Mouse (Mus musculus) hindbrain, embryonic 16.5 days (tissue): ENCODE results near the gene Mrpl48. TPM values are rescaled to one million over a fixed set of nuclear protein-coding genes. Genes with fewer than 3 reads are reported as not detected.
A peak's percentile ranks its signal among the peaks of the same experiment; 100 is the strongest.
"Not testable (repeated sequence)": the region's sequence is repeated elsewhere in the genome, so short reads cannot be mapped to it uniquely, and the experiment has no call there.

Source experiments
- ATAC-seq: fragments of 200-750 bp; cut with Nextera tagmentation; 2 replicates; pipeline ENCODE4 v1.8.0; 2017; ENCODE audit warnings: moderate TSS enrichment, moderate library complexity
- H3K27ac ChIP-seq: fragments of 300-500 bp; sonication (generic); 2 replicates; pipeline ENCODE4 v1.5.1; 2014; ENCODE audit warnings: low read depth, mild to moderate bottlenecking, control low read depth, low read length, moderate library complexity
- H3K27me3 ChIP-seq: fragments of 300-500 bp; sonication (generic); replicated peaks from 2 replicates; pipeline ENCODE4 v1.6.1; 2014; ENCODE audit warnings: low read length; ENCODE audit not compliant: control insufficient read depth, insufficient read depth
- H3K36me3 ChIP-seq: fragments of 300-500 bp; sonication (generic); 2 replicates; pipeline ENCODE4 v1.6.1; 2014; ENCODE audit warnings: mild to moderate bottlenecking, low read length, moderate library complexity, mixed read lengths; ENCODE audit not compliant: control insufficient read depth, insufficient read depth
- H3K4me1 ChIP-seq: fragments of 300-500 bp; sonication (generic); 2 replicates; pipeline ENCODE4 v1.6.1; 2014; ENCODE audit warnings: low read depth, low read length; ENCODE audit not compliant: control insufficient read depth, insufficient read depth
- H3K4me2 ChIP-seq: fragments of 300-500 bp; sonication (generic); 2 replicates; pipeline ENCODE4 v1.6.1; 2014; ENCODE audit warnings: mild to moderate bottlenecking, low read length, control low read depth, moderate library complexity
- H3K4me3 ChIP-seq: fragments of 300-500 bp; sonication (generic); 2 replicates; pipeline ENCODE4 v1.5.1; 2014; ENCODE audit warnings: mild to moderate bottlenecking, low read length, control low read depth, moderate library complexity
- H3K9ac ChIP-seq: fragments of 300-500 bp; sonication (generic); 2 replicates; pipeline ENCODE4 v1.6.1; 2014; ENCODE audit warnings: low read depth, mild to moderate bottlenecking, control low read depth, low read length, moderate library complexity
- H3K9me3 ChIP-seq: fragments of 300-500 bp; sonication (generic); 2 replicates; pipeline ENCODE4 v1.6.1; 2014; ENCODE audit warnings: mild to moderate bottlenecking, low read length, moderate library complexity; ENCODE audit not compliant: control insufficient read depth
- WGBS: fragments of 180-500 bp; shearing (Covaris S2); extraction: QIAGEN DNeasy Blood & Tissue Kit; methylation state at CpG from one replicate; pipeline ENCODE4 v1.1.7; 2014; 5-methylcytosine and 5-hydroxymethylcytosine counted together
- polyA plus RNA-seq: library from polyadenylated mRNA; unstranded; fragments of >200 nt; fragmentation: Nextera tagmentation; extraction: Ambion mirVana; gene quantifications from 2 replicates; pipeline ENCODE4 v1.2.1, GENCODE M21; 2015

Gene Mrpl48
- polyA plus RNA-seq, 1 experiment from 2014 or later: 90.5 TPM

- no peak for ATAC-seq
- WGBS: 83% methylated on average over 3 of the region's 3 CpGs
- H3K27ac ChIP-seq: no peak overlapping the region
- H3K4me3 ChIP-seq: no peak overlapping the region
- no peaks in the 10 kb centered on the region for H3K4me1 ChIP-seq
- H3K36me3 ChIP-seq: peaks cover 4% of the 10 kb centered on the region; the same call in 1 of the 2 replicates
- H3K9me3 ChIP-seq: no peaks in the 10 kb centered on the region
- no peak overlapping the region for H3K9ac ChIP-seq
- no peak overlapping the region for H3K4me2 ChIP-seq
- no peaks in the 10 kb centered on the region for H3K27me3 ChIP-seq
Measured at GRCm38 (mm10) chr7:100570930-100571715, 37.0 kb downstream of the Mrpl48 start.

- Histone ChIP-seq H3K9ac (no peak overlapping the region), H3K36me3 (peaks cover 5% of the 10 kb centered on the region; the same call in 1 of the 2 replicates), H3K4me1 (no peaks in the 10 kb centered on the region), H3K27ac (no peak overlapping the region), H3K4me3 (no peak overlapping the region), H3K9me3 (no peaks in the 10 kb centered on the region), H3K4me2 (no peak overlapping the region), H3K27me3 (no peaks in the 10 kb centered on the region)
- ATAC-seq: no peak
Measured at GRCm38 (mm10) chr7:100569907-100570306, 38.2 kb downstream of the Mrpl48 start.

DNA sequence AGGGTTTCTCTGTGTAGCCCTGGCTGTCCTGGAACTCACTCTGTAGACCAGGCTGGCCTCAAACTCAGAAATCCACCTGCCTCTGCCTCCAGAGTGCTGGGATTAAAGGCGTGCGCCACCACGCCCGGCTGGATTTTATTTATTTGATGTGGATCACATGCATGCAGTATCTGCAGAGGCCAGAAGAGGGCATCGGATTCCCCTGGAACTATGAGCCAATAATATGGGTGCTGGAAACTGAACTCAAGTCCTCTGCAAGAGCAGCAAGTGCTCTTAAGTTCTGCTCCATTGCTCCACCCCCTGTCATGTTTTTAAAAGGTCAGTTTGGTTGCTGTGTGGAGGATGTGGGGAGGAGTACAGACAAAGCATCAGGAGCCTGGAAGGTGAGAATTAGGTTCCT, 40.9 kb downstream of the Mrpl48 start:
- 74% methylated on average over 5 of the region's 5 CpGs for WGBS
- H3K9ac ChIP-seq, H3K4me2 ChIP-seq, H3K4me1 ChIP-seq, H3K4me3 ChIP-seq, ATAC-seq, H3K27ac ChIP-seq, H3K36me3 ChIP-seq, H3K27me3 ChIP-seq, H3K9me3 ChIP-seq: not testable (repeated sequence)

DNA sequence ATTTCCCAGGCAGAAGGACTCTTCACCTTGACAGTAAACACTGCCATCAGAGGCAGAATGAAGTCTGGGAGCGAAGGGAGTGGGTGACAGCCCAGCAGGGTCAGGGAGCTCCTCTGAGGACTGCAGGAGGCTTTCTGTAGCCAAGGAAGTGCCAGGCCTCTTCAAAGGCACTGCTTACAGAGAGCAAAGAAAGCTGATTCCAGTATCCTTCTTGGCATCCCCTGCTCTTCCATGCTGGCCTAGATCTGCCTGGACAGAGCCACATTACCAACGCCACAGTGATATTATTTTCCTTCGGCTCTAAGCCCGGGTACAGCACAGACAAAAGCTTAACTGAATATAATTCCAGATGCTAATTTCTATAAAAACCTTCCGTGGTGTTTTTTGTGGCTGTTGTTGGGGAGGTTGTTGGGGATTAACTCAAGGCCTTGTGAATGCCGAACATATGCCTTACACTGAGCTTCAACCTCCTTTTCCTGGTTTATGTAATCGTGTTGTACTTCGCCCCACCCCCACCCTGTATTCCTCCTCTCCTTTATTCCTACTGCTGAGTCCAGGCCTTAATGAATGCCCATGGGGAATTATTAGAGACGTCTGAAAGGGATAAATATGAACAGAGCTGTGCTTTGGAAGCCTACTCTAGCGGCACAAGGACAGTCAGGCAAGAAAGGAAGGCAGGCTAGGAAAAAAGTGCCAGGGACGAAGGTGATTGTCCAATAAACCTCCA, 46.1 kb downstream of the Mrpl48 start:
- Histone ChIP-seq H3K4me1 (no peaks in the 10 kb centered on the region), H3K9me3 (no peaks in the 10 kb centered on the region), H3K36me3 (peaks cover 6% of the 10 kb centered on the region; the same call in 1 of the 2 replicates), H3K9ac (no peak overlapping the region), H3K4me2 (no peak overlapping the region), H3K4me3 (no peak overlapping the region), H3K27ac (peak overlapping the region; percentile 30), H3K27me3 (no peaks in the 10 kb centered on the region)
- no peak for ATAC-seq
- WGBS: 62% methylated on average over 11 of the region's 11 CpGs

- 90% methylated on average over 4 of the region's 4 CpGs for WGBS
- Histone ChIP-seq H3K4me2 (no peak overlapping the region), H3K9ac (no peak overlapping the region), H3K4me1 (peaks cover 11% of the 10 kb centered on the region), H3K27ac (no peak overlapping the region), H3K9me3 (no peaks in the 10 kb centered on the region), H3K4me3 (no peak overlapping the region), H3K36me3 (no peaks in the 10 kb centered on the region), H3K27me3 (no peaks in the 10 kb centered on the region)
- no peak for ATAC-seq
Measured at GRCm38 (mm10) chr7:100559331-100559730, 48.8 kb downstream of the Mrpl48 start.

DNA sequence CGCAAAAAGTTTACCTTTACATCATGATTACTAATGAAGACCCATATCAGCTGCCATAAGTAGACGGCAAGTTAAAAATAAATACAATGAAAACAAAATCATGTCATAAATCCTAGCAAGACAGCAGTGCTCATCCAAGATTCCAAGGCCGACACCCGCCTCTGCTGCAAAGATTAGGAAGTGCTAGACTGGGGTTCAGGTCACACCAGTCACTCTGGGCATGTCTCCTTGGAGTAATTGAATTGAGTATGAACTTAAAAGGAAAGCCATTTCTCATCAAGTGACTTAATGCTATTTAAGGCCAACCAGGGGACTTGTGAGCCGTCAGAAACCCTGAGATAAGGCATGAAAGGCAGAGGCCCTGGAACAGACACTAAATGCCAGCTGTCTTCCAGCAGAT, 50.9 kb downstream of the Mrpl48 start:
- no peak overlapping the region for H3K27ac ChIP-seq
- WGBS: 89% methylated on average over 5 of the region's 5 CpGs
- ATAC-seq: no peak
- no peaks in the 10 kb centered on the region for H3K27me3 ChIP-seq
- H3K4me2 ChIP-seq: no peak overlapping the region
- peaks cover 13% of the 10 kb centered on the region for H3K4me1 ChIP-seq
- H3K4me3 ChIP-seq: no peak overlapping the region
- no peak overlapping the region for H3K9ac ChIP-seq
- H3K9me3 ChIP-seq: no peaks in the 10 kb centered on the region
- H3K36me3 ChIP-seq: no peaks in the 10 kb centered on the region

DNA sequence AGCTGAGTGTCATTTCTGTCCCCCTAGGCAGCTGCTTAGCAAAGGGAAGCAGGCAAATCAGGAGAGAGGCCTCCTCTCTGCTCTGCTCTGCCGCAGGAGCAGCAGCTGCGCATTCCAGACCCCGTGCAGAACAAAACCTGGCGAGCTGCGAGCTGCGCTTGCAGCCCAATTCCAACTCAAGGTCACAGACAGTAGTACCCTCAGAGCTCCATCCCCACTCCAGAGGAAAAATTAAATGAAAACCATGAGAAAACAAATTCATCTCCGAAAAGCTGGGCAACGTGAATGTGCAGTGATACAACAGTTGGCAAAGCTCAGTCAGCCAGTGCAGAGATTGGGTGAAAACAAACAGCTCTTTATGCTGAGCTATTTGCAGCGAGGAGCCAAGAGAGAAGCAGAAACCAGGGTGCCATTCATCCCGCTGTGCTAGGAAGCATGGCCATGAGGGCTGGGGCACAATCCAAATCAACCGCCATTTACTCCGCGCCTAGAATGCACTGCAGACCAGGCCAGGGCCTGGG, 52.6 kb downstream of the Mrpl48 start:
- ATAC-seq: peak; percentile 93
- H3K4me2 ChIP-seq: peak overlapping the region; percentile 6; the same call in 1 of the 2 replicates
- no peak overlapping the region for H3K4me3 ChIP-seq
- H3K27ac ChIP-seq: peak overlapping the region; percentile 89
- peaks cover 13% of the 10 kb centered on the region for H3K4me1 ChIP-seq
- WGBS: 15% methylated on average over 13 of the region's 13 CpGs
- H3K9me3 ChIP-seq: no peaks in the 10 kb centered on the region
- no peaks in the 10 kb centered on the region for H3K27me3 ChIP-seq
- peak overlapping the region; percentile 8 for H3K9ac ChIP-seq
- no peaks in the 10 kb centered on the region for H3K36me3 ChIP-seq

GRCm38 (mm10) chr7:100554939-100555338, 53.2 kb downstream of the Mrpl48 start:
- H3K4me1 ChIP-seq: peaks cover 13% of the 10 kb centered on the region
- ATAC-seq: no peak; the same call in 1 of the 2 replicates
- peak overlapping the region; percentile 89 for H3K27ac ChIP-seq
- 58% methylated on average over 5 of the region's 5 CpGs for WGBS
- H3K4me2 ChIP-seq: no peak overlapping the region
- no peaks in the 10 kb centered on the region for H3K36me3 ChIP-seq
- H3K4me3 ChIP-seq: no peak overlapping the region
- no peaks in the 10 kb centered on the region for H3K27me3 ChIP-seq
- H3K9ac ChIP-seq: no peak overlapping the region; the same call in 1 of the 2 replicates
- no peaks in the 10 kb centered on the region for H3K9me3 ChIP-seq

- Histone ChIP-seq H3K27ac (no peak overlapping the region), H3K27me3 (no peaks in the 10 kb centered on the region), H3K4me3 (no peak overlapping the region), H3K4me2 (no peak overlapping the region), H3K9ac (no peak overlapping the region), H3K4me1 (peaks cover 10% of the 10 kb centered on the region), H3K9me3 (no peaks in the 10 kb centered on the region), H3K36me3 (no peaks in the 10 kb centered on the region; the same call in 1 of the 2 replicates)
- 49% methylated on average over 5 of the region's 5 CpGs for WGBS
- 0 out of 2 replicates have a peak, but pooled peaks have one; percentile 18 for ATAC-seq
Measured at GRCm38 (mm10) chr7:100550338-100551007, 57.6 kb downstream of the Mrpl48 start.
